In the genomic region with DNA sequence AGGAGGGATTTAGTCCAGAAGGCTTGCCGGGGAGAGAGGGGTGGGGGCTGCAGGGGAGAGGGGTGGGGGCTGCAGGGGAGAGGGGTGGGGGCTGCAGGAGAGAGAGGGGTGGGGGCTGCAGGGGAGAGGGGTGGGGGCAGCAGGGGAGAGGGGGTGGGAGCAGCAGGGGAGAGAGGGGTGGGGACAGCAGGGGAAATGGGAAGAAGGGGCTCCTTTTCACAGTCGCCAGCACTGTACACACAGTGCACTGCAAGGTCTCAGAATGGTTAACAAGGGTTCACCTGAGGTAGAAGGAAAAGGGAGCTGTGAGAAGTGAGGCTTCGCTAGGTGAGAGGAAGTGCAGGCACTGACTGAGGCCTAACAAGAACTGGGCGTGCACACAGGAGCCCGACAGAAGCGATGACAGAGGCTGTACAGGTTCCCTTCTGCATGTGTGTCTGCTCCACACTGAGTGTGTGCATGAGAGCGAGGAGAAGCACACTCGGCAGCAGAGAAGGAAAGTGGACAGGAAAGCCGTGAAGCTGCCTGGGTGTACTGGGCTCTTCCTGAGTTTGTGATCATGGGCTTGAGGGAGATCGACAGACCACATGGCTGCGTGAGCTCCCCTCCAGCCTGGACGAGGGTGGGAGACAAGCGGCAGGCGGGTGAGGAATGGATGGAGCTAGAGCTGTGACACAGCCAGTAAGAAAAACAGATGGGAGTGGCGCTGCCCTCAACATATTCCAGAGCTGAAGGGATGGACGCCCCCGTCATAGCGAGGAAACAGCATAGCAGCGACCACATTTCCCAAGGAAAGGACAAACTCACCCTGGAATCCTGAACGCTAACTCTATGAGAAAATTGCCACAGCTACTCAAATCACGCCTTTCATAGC, we compare ENCODE assay signal across 7 mouse cellular contexts. TPM values are rescaled to one million over a fixed set of nuclear protein-coding genes. Genes with fewer than 3 reads are reported as not detected.
DNase-seq lines count a peak whose midpoint lies in the region; ATAC-seq and TF ChIP-seq lines count a peak whose summit lies in the region.

No protein-coding gene starts in this region.

- no peak overlapping the region for H3K9ac ChIP-seq in hindbrain, embryonic 11.5 days (ENCODE audit: low read depth, low read length)
- no peak overlapping the region for H3K9ac ChIP-seq in midbrain, postnatal 0 days (replicated peaks; ENCODE audit: low read length, poor library complexity, severe bottlenecking)

- no peak for TF ChIP-seq CTCF in midbrain, postnatal 0 days (IDR thresholded peaks at IDR 0.05)

- H3K27ac ChIP-seq in embryonic facial prominence, embryonic 10.5 days (replicated peaks): peak overlapping the region; percentile 42
- H3K27ac ChIP-seq in hindbrain, embryonic 11.5 days (ENCODE audit: low read depth, low read length): 0 out of 2 replicates have a peak overlapping the region, but pooled peaks have one; percentile 10
- no peak overlapping the region for H3K27ac ChIP-seq in midbrain, postnatal 0 days (ENCODE audit: low read depth, low read length)

- H3K4me2 ChIP-seq in hindbrain, embryonic 11.5 days (replicated peaks; ENCODE audit: low read depth, low read length): no peak overlapping the region
- no peak overlapping the region for H3K4me2 ChIP-seq in midbrain, postnatal 0 days (ENCODE audit: low read depth, low read length, poor library complexity, severe bottlenecking)

- peak; percentile 43 to 66 for DNase-seq in left cerebral cortex, adult 18-20 months (ENCODE audit: low spot score in 2 of 2)
- DNase-seq in left cerebral cortex, adult 11 months (ENCODE audit: low spot score): no peak
- DNase-seq in embryonic facial prominence, embryonic 10.5 days (ENCODE audit: low spot score): no peak
- no peak for DNase-seq in hindbrain, embryonic 11.5 days (ENCODE audit: low spot score)
- no peak for DNase-seq in midbrain, postnatal 0 days (ENCODE audit: low spot score)
- DNase-seq in cerebellum, postnatal 25 days: no peak
- no peak for DNase-seq in urinary bladder, adult 2 months (ENCODE audit: low spot score)

- H3K9me3 ChIP-seq in embryonic facial prominence, embryonic 10.5 days: no peaks in the 10 kb centered on the region
- H3K9me3 ChIP-seq in hindbrain, embryonic 11.5 days (ENCODE audit: control insufficient read depth, low read length): no peaks in the 10 kb centered on the region
- no peaks in the 10 kb centered on the region for H3K9me3 ChIP-seq in midbrain, postnatal 0 days (ENCODE audit: low read length)

- no peaks in the 10 kb centered on the region for H3K27me3 ChIP-seq in embryonic facial prominence, embryonic 10.5 days (replicated peaks; ENCODE audit: low read depth, poor library complexity, severe bottlenecking)
- H3K27me3 ChIP-seq in hindbrain, embryonic 11.5 days (ENCODE audit: control insufficient read depth, insufficient read depth, low read length): no peaks in the 10 kb centered on the region
- no peaks in the 10 kb centered on the region for H3K27me3 ChIP-seq in midbrain, postnatal 0 days (ENCODE audit: insufficient read depth, low read length)

- H3K36me3 ChIP-seq in embryonic facial prominence, embryonic 10.5 days (replicated peaks): peaks cover 66% of the 10 kb centered on the region
- 0 out of 2 replicates have a peak, but pooled peaks cover 3% of the 10 kb centered on the region for H3K36me3 ChIP-seq in hindbrain, embryonic 11.5 days (ENCODE audit: control insufficient read depth, insufficient read depth, low read length)
- H3K36me3 ChIP-seq in midbrain, postnatal 0 days (ENCODE audit: insufficient read depth, low read length): peaks cover 11% of the 10 kb centered on the region

- peaks cover 35% of the 10 kb centered on the region for H3K4me1 ChIP-seq in embryonic facial prominence, embryonic 10.5 days
- no peaks in the 10 kb centered on the region for H3K4me1 ChIP-seq in hindbrain, embryonic 11.5 days (replicated peaks; ENCODE audit: control insufficient read depth, insufficient read depth, low read length)
- H3K4me1 ChIP-seq in midbrain, postnatal 0 days (ENCODE audit: insufficient read depth, low read length): no peaks in the 10 kb centered on the region

- ATAC-seq in hindbrain, embryonic 11.5 days (ENCODE audit: low FRiP score): no peak
- 0 out of 2 replicates have a peak, but pooled peaks have one; percentile 41 for ATAC-seq in midbrain, postnatal 0 days (ENCODE audit: low FRiP score)

- no peak overlapping the region for H3K4me3 ChIP-seq in embryonic facial prominence, embryonic 10.5 days
- no peak overlapping the region for H3K4me3 ChIP-seq in hindbrain, embryonic 11.5 days (ENCODE audit: low read depth, low read length)
- no peak overlapping the region for H3K4me3 ChIP-seq in midbrain, postnatal 0 days (ENCODE audit: low read depth, low read length)

- WGBS in embryonic facial prominence, embryonic 10.5 days: 72% methylated on average over 21 of the region's 21 CpGs
- WGBS in hindbrain, embryonic 11.5 days: 71% methylated on average over 20 of the region's 21 CpGs
- WGBS in midbrain, postnatal 0 days: 71% methylated on average over 20 of the region's 21 CpGs

RNA-seq across cellular contexts. Expression of gene Ube4b, which starts 29.9 kb away (rescaled TPM):
- total RNA-seq in left cerebral cortex, adult 18-20 months (2021): 100 to 1,000 TPM; 101 to 106 TPM
- 65.5 and 71.8 TPM in 2 replicates for polyA plus RNA-seq in embryonic facial prominence, embryonic 10.5 days (2016; fragmentation: Nextera tagmentation; extraction: Ambion mirVana)
- 53.3 and 58.9 TPM in 2 replicates for polyA plus RNA-seq in hindbrain, embryonic 11.5 days (2014; fragmentation: Nextera tagmentation; extraction: Ambion mirVana)
- 94.4 and 113 TPM in 2 replicates for total RNA-seq in midbrain, postnatal 0 days (2014; rRNA removed)
- polyA plus RNA-seq in midbrain, postnatal 0 days (2015; fragmentation: Nextera tagmentation; extraction: Ambion mirVana): 46.2 and 51.9 TPM in 2 replicates
- 38.3 and 54.1 TPM in 2 replicates for polyA plus RNA-seq in urinary bladder, adult 2 months (2012; rRNA removed)

RNA-seq across cellular contexts. Expression of gene Rbp7, which starts 58.1 kb away (rescaled TPM):
- total RNA-seq in left cerebral cortex, adult 18-20 months (2021): not detected
- not detected in 2 replicates for polyA plus RNA-seq in embryonic facial prominence, embryonic 10.5 days (2016; fragmentation: Nextera tagmentation; extraction: Ambion mirVana)
- not detected in 2 replicates for polyA plus RNA-seq in hindbrain, embryonic 11.5 days (2014; fragmentation: Nextera tagmentation; extraction: Ambion mirVana)
- not detected in 2 replicates for total RNA-seq in midbrain, postnatal 0 days (2014; rRNA removed)
- polyA plus RNA-seq in midbrain, postnatal 0 days (2015; fragmentation: Nextera tagmentation; extraction: Ambion mirVana): 0.44 and 0.49 TPM in 2 replicates
- polyA plus RNA-seq in urinary bladder, adult 2 months (2012; rRNA removed): 1.5 and 1.9 TPM in 2 replicates

Comparison
In these comparisons a context has a peak if more than half of its experiments do, and no peak if none do; other contexts are left out.
1. DNase-seq: peak in left cerebral cortex, adult 18-20 months (2 of 2); none in left cerebral cortex, adult 11 months (single experiment), embryonic facial prominence, embryonic 10.5 days (single experiment), hindbrain, embryonic 11.5 days (single experiment), midbrain, postnatal 0 days (single experiment), cerebellum, postnatal 25 days (0 of 2) and urinary bladder, adult 2 months (single experiment).